In the genomic region with DNA sequence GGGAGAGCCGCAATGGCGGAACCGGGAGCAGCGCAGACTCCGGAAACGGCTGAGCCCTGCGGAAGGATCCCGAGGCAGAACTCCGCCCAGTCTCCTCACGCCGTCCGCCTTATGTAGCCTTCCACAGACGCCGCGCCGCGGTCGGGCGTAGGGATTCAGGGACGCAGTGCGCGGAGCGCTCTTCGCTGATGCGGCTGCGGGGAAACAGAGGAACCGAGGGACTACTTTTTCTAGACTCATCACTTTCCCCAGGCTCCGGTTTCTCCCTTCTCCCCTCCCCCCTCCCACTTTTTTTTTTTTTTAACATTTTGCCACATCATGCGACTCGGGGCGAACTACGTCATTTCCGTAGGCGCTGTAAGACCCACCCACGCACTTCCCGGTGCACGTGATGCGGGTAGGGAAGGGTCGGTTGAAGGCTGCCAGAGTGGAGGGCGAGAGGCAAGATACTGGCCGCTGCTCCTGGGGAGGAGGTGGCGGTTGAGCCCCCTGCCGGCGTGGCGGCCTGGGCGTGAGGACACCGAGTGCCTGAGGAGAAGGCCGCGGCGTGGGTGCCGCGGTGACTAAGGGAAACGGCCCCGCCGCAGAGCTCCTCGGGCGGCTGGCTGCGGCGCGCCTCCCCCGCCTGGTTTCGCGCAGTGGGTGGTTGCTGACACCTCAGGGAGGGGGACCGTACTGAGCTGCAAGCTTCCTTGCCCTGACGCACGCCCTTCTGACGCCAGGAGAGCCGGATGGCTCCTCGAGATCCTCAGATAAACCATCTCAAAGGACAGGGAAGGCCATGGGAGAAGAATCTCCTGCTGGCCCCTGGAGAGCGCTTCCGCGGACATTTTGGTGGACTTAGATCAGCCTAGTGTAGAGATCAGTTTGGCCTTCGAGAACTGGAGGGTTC, we compare ENCODE assay signal across 1 mouse cellular context.
TF ChIP-seq lines count a peak whose summit lies in the region.

TSS of gene Cltc (minus strand) at position 86 of the 892 bp plus-strand sequence.

TF ChIP-seq in MEL, 35 proteins besides CTCF, POLR2A, EP300 and RAD21 (continued from another document):
- TF ChIP-seq UBTF (IDR thresholded peaks at IDR 0.05; ENCODE audit: borderline replicate concordance, insufficient read depth, low read depth, low read length), result peak; percentile 99
- TF ChIP-seq HCFC1 (IDR thresholded peaks at IDR 0.05; ENCODE audit: low read depth, low read length), result peak; percentile 89
- peak; percentile 80; the same call in 1 of the 2 replicates for TF ChIP-seq POLR2AphosphoS5 (IDR thresholded peaks at IDR 0.05; ENCODE audit: borderline replicate concordance, low read depth, low read length)
- peak; percentile 21 for TF ChIP-seq GATA1 (IDR thresholded peaks at IDR 0.05; ENCODE audit: low read depth, low read length)
- peak; percentile 99 for TF ChIP-seq BHLHE40 (IDR thresholded peaks at IDR 0.05; ENCODE audit: borderline replicate concordance, low read depth, low read length)
- no peak for TF ChIP-seq ZC3H11A (IDR thresholded peaks at IDR 0.05; ENCODE audit: low read depth, low read length)
- TF ChIP-seq CHD2 (IDR thresholded peaks at IDR 0.05; ENCODE audit: low read length), result peak; percentile 92
- peak; percentile 89 for TF ChIP-seq NELFE (IDR thresholded peaks at IDR 0.05; ENCODE audit: low read depth, low read length)
- TF ChIP-seq ETS1 (IDR thresholded peaks at IDR 0.05; ENCODE audit: low read depth, low read length), result peak; percentile 96
- peak; percentile 64; the same call in 1 of the 2 replicates for TF ChIP-seq MEF2A (IDR thresholded peaks at IDR 0.05; ENCODE audit: extremely low read depth, insufficient replicate concordance, low read depth, low read length, poor library complexity, severe bottlenecking)
- peak; percentile 59; the same call in 1 of the 2 replicates for TF ChIP-seq E2F4 (IDR thresholded peaks at IDR 0.05; ENCODE audit: borderline replicate concordance, low read depth, low read length)
- TF ChIP-seq SIN3A (IDR thresholded peaks at IDR 0.05; ENCODE audit: low read length), result peak; percentile 97
- TF ChIP-seq ZKSCAN1 (IDR thresholded peaks at IDR 0.05; ENCODE audit: low read depth, low read length), result peak; percentile 91; the same call in 1 of the 2 replicates
- peak; percentile 97 for TF ChIP-seq ZMIZ1 (IDR thresholded peaks at IDR 0.05; ENCODE audit: low read depth, low read length)
- peak; percentile 94 for TF ChIP-seq MAX (IDR thresholded peaks at IDR 0.05; ENCODE audit: low read length)
- TF ChIP-seq MAZ (IDR thresholded peaks at IDR 0.05; ENCODE audit: low read depth, low read length), result peak; percentile 98
